Mouse (Mus musculus) hindbrain, embryonic 14.5 days (tissue): ENCODE measurements around the gene Gimap7. TPM values are rescaled to one million over a fixed set of nuclear protein-coding genes. Genes with fewer than 3 reads are reported as not detected.

Experiments
- ATAC-seq: fragments of 200-750 bp; cut with Nextera tagmentation; 2 replicates; pipeline ENCODE4 v1.8.0; 2017; ENCODE audit warnings: moderate number of reproducible peaks, mild to moderate bottlenecking, moderate TSS enrichment, moderate library complexity; ENCODE audit not compliant: low FRiP score
- DNase-seq: peaks from one replicate; pipeline ENCODE4 v3.0.0-alpha.2; 2015; ENCODE audit warnings: low spot score
- H3K27ac ChIP-seq: fragments of 300-500 bp; sonication (generic); 2 replicates; pipeline ENCODE4 v1.5.1; 2014; ENCODE audit warnings: mild to moderate bottlenecking, moderate library complexity
- H3K27me3 ChIP-seq: fragments of 300-500 bp; sonication (generic); 2 replicates; pipeline ENCODE4 v1.6.1; 2014; ENCODE audit warnings: mild to moderate bottlenecking, low read length, mixed read lengths; ENCODE audit not compliant: control insufficient read depth, insufficient read depth
- H3K36me3 ChIP-seq: fragments of 300-500 bp; sonication (generic); replicated peaks from 2 replicates; pipeline ENCODE4 v1.6.1; 2014; ENCODE audit not compliant: control insufficient read depth, insufficient read depth
- H3K4me1 ChIP-seq: fragments of 300-500 bp; sonication (generic); replicated peaks from 2 replicates; pipeline ENCODE4 v1.6.1; 2014; ENCODE audit warnings: antibody characterized with exemption, low read length, mixed read lengths; ENCODE audit not compliant: control insufficient read depth, insufficient read depth
- H3K4me2 ChIP-seq: fragments of 300-500 bp; sonication (generic); replicated peaks from 2 replicates; pipeline ENCODE4 v1.6.1; 2014; ENCODE audit warnings: mild to moderate bottlenecking, moderate library complexity
- H3K4me3 ChIP-seq: fragments of 300-500 bp; sonication (generic); replicated peaks from 2 replicates; pipeline ENCODE4 v1.5.1; 2014; ENCODE audit warnings: mild to moderate bottlenecking, low read length
- H3K9ac ChIP-seq: fragments of 300-500 bp; sonication (generic); 2 replicates; pipeline ENCODE4 v1.6.1; 2014
- H3K9me3 ChIP-seq: fragments of 300-500 bp; sonication (generic); 2 replicates; pipeline ENCODE4 v1.6.1; 2016; ENCODE audit warnings: low read length; ENCODE audit not compliant: control insufficient read depth
- WGBS: fragments of 180-500 bp; shearing (Covaris S2); extraction: QIAGEN DNeasy Blood & Tissue Kit; methylation state at CpG from one replicate; pipeline ENCODE4 v1.1.7; 2014; 5-methylcytosine and 5-hydroxymethylcytosine counted together
- polyA plus RNA-seq: library from polyadenylated mRNA; unstranded; fragments of >200 nt; fragmentation: Nextera tagmentation; extraction: Ambion mirVana; gene quantifications from 2 replicates; pipeline ENCODE4 v1.2.1, GENCODE M21; 2014

Gene Gimap7
- polyA plus RNA-seq, 1 experiment from 2014 or later, result not detected

DNA sequence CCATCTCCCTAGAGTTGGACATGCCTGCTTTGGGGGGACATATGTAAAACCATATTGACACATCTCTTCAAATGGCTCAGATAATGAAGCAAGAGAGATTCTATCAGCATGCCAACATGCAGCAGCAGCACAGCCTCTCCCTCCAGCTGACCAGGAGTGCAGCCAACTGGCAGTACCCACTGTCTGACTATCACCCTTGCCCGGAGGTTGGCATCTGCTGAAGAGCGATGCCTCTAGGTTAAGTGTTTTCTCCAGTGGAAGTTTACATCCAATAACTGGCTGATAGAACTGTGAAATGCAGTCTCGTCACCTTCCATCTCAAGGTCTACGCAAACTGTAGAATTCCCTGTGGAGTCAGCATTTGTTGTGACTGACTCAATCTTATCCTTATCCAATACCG lies 19.3 kb downstream of the Gimap7 start:
- peaks cover 3% of the 10 kb centered on the region; the same call in 1 of the 2 replicates for H3K4me1 ChIP-seq
- no peak for ATAC-seq
- no peak overlapping the region for H3K4me3 ChIP-seq
- no peaks in the 10 kb centered on the region for H3K9me3 ChIP-seq
- no peak overlapping the region for H3K4me2 ChIP-seq
- H3K9ac ChIP-seq, result no peak overlapping the region
- peaks cover 4% of the 10 kb centered on the region; the same call in 1 of the 2 replicates for H3K27me3 ChIP-seq
- H3K27ac ChIP-seq, result no peak overlapping the region
- no peaks in the 10 kb centered on the region for H3K36me3 ChIP-seq
- no peak for DNase-seq
- 94% methylated on average over 5 of the region's 5 CpGs for WGBS

DNA sequence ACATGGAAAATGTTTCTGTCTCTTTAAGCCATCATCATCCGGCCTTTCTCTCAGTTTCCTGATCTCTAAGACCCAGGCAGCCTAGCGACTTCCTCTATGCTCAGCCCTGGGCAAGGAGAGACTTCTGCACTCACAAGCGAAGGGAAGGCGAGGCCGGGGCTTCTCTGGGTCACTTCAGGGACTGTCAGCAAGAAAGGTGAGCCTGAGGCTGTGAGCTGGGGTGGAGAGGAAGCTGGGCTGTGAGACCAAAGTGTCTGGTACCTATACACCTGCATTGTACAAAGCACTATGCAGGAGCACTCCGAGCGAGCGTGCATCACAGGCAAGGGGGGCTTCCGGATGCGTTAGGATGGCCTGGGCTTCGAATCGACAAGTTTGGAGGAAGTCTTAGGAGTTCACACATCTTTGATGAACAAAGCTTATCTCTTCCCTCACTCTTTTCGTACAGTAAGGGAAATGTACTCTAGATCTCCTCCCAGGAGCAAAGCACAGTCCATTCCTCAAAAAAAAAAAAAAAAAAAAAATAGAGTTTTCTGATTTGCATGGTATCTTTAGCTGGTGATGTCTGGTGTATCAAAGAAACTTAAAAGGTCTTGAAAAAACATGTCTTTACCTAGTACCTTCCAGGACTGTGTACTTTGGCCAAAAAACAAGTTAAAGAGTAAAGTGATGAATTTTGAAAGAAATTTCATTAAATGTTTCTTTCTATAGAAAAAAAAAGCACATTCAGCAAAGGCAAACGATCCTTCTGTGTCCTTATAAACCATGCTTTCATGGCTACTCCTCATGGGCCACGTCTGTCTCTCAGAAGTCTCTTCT lies 20.7 kb downstream of the Gimap7 start, which contains the start of gene Gimap1:
Gimap1 (plus strand) TSS at position 94 of the 819 bp plus-strand sequence.
- Histone ChIP-seq H3K4me2 (no peak within 1 kb of the TSS), H3K27ac (no peak within 1 kb of the TSS), H3K9ac (no peak within 1 kb of the TSS), H3K27me3 (peaks cover 16% of the 10 kb centered on the region), H3K36me3 (no peaks in the 10 kb centered on the region), H3K4me3 (no peak within 1 kb of the TSS), H3K9me3 (no peaks in the 10 kb centered on the region), H3K4me1 (peaks cover 8% of the 10 kb centered on the region; the same call in 1 of the 2 replicates)
- no peak for ATAC-seq
- no peak for DNase-seq
- WGBS, result 85% methylated on average over 15 of the region's 15 CpGs

DNA sequence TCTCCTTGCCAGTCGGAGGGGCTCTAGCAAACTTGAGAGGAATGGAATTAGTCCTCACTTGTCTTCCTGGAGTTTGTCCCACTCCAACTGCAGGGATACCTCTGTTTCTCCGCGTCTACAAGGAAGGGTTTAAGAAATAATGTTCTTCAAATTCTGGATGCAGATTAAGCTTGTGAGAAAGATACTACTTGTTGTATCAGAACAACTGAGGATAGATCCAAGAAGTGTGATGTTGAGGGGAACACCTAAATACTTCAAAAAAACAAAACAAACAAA lies 21.3 kb downstream of the Gimap7 start:
- no peak overlapping the region for H3K4me3 ChIP-seq
- H3K4me1 ChIP-seq, result peaks cover 8% of the 10 kb centered on the region; the same call in 1 of the 2 replicates
- H3K9ac ChIP-seq, result no peak overlapping the region
- ATAC-seq (no peak), DNase-seq (no peak)
- no peak overlapping the region for H3K27ac ChIP-seq
- H3K27me3 ChIP-seq, result peaks cover 21% of the 10 kb centered on the region
- H3K4me2 ChIP-seq, result no peak overlapping the region
- 87% methylated on average over 3 of the region's 3 CpGs for WGBS
- H3K9me3 ChIP-seq, result no peaks in the 10 kb centered on the region
- no peaks in the 10 kb centered on the region for H3K36me3 ChIP-seq

GRCm38 (mm10) chr6:48740501-48741169 lies 22.2 kb downstream of the Gimap7 start:
- DNase-seq (no peak), ATAC-seq (no peak)
- no peaks in the 10 kb centered on the region for H3K36me3 ChIP-seq
- 77% methylated on average over 3 of the region's 3 CpGs for WGBS
- H3K27me3 ChIP-seq, result peaks cover 21% of the 10 kb centered on the region
- H3K9me3 ChIP-seq, result no peaks in the 10 kb centered on the region
- peaks cover 8% of the 10 kb centered on the region; the same call in 1 of the 2 replicates for H3K4me1 ChIP-seq
- H3K9ac ChIP-seq, result no peak overlapping the region
- H3K4me2 ChIP-seq, result no peak overlapping the region
- no peak overlapping the region for H3K4me3 ChIP-seq
- no peak overlapping the region for H3K27ac ChIP-seq

DNA sequence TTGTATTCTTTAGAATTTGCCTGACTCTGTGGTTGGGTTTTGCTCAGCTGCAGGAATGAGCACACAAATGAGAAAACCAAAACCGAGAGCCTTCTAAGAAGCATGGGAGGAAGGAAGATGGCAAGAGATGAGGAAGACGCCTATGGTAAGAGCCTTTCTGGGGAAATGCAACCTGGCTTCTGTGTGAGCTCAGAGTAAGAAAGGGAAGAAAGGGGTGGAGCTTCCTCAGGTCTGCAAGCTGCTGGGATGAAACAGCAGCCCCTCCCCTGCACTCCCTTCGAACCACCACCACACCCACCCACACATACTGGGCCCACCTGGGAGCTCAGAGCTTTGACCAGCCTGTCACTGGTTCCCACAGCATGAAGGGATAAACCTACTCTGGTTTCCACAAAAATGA lies 22.9 kb downstream of the Gimap7 start:
- ATAC-seq, result no peak
- Histone ChIP-seq H3K9ac (no peak overlapping the region), H3K4me3 (no peak overlapping the region), H3K4me1 (peaks cover 8% of the 10 kb centered on the region; the same call in 1 of the 2 replicates), H3K27ac (no peak overlapping the region), H3K27me3 (peaks cover 21% of the 10 kb centered on the region), H3K9me3 (no peaks in the 10 kb centered on the region), H3K36me3 (no peaks in the 10 kb centered on the region), H3K4me2 (no peak overlapping the region)
- WGBS, result 24% methylated on average over 3 of the region's 3 CpGs
- DNase-seq, result no peak

DNA sequence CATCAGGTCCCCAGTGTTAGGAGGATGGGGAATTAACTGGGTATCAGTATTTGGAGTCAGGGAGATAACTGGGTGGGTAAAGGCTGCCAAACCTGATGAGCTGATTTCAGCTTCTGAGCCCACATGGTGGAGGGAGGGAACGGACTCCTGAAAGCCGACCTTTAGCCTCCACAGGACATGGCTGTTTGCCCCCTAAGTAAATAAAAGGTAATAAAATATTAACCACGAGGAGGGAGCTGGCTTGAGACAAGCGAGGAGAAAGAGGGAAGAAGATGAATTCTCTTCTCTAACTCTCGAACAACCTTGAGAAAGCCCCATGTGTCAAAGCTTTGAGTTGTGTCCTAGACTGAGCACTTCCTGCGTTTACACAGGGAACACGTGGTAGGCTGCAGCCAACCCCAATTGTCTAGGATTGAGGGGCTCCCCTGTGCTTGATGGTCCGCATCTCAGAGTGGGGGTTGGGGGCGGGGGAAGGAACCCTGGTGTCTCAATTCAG lies 23.3 kb downstream of the Gimap7 start:
- no peak overlapping the region; the same call in 1 of the 2 replicates for H3K9ac ChIP-seq
- peak overlapping the region; percentile 90 for H3K4me2 ChIP-seq
- DNase-seq (no peak), ATAC-seq (peak; percentile 68; the same call in 1 of the 2 replicates)
- H3K36me3 ChIP-seq, result no peaks in the 10 kb centered on the region
- no peaks in the 10 kb centered on the region for H3K9me3 ChIP-seq
- peaks cover 8% of the 10 kb centered on the region; the same call in 1 of the 2 replicates for H3K4me1 ChIP-seq
- peaks cover 21% of the 10 kb centered on the region for H3K27me3 ChIP-seq
- 28% methylated on average over 9 of the region's 9 CpGs for WGBS
- peak overlapping the region; percentile 53; the same call in 1 of the 2 replicates for H3K4me3 ChIP-seq
- no peak overlapping the region for H3K27ac ChIP-seq

- Histone ChIP-seq H3K9me3 (no peaks in the 10 kb centered on the region), H3K9ac (peak overlapping the region; percentile 72), H3K27ac (peak overlapping the region; percentile 41; the same call in 1 of the 2 replicates), H3K27me3 (peaks cover 21% of the 10 kb centered on the region), H3K36me3 (no peaks in the 10 kb centered on the region), H3K4me3 (peak overlapping the region; percentile 53), H3K4me1 (peaks cover 8% of the 10 kb centered on the region; the same call in 1 of the 2 replicates), H3K4me2 (peak overlapping the region; percentile 90)
- DNase-seq, result peak; percentile 30
- 2% methylated on average over 52 of the region's 52 CpGs for WGBS
- peak; percentile 76 for ATAC-seq
These were observed 24.3 kb downstream of the Gimap7 start for GRCm38 (mm10) chr6:48742422-48743351.

DNA sequence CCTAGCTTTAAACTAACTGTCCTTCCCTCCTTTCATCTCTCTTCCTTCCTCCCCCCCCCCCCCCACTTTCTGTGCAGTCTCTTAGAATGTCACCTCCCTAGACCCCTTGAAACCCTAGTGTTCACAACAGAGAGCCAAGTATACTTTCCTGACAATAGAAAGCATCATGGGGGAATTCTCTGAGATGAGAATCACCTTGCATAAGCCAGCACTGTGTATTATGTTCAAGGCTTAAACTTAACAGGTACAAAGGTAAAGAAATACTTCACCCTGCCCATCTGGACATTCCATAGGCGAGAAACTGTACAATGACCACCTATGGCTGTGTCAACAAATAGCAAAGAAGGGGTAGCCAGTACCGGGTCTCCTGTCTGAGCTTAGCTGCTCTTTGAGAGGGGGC lies 27.1 kb downstream of the Gimap7 start:
- DNase-seq (no peak), ATAC-seq (no peak)
- Histone ChIP-seq H3K4me2 (no peak overlapping the region), H3K9me3 (no peaks in the 10 kb centered on the region), H3K4me1 (peaks cover 8% of the 10 kb centered on the region; the same call in 1 of the 2 replicates), H3K9ac (no peak overlapping the region), H3K36me3 (no peaks in the 10 kb centered on the region), H3K27me3 (peaks cover 21% of the 10 kb centered on the region), H3K27ac (no peak overlapping the region), H3K4me3 (no peak overlapping the region)
- 59% methylated on average over 2 of the region's 2 CpGs for WGBS
